Mouse (Mus musculus) brain, embryonic 14.5 days (tissue): ENCODE data around the gene Ptpn14. TPM values are rescaled to one million over a fixed set of nuclear protein-coding genes. Genes with fewer than 3 reads are reported as not detected.

Experiments used
- DNase-seq: peaks from one replicate; pipeline ENCODE4 v3.0.0-alpha.2; 2011; ENCODE audit warnings: low read depth
- CTCF ChIP-seq: fragments of 200-500 bp; IDR thresholded peaks from 2 replicates; pipeline ENCODE4 v1.5.1; 2012; ENCODE audit warnings: inconsistent platforms, mild to moderate bottlenecking, moderate library complexity, borderline replicate concordance; ENCODE audit not compliant: insufficient read depth, insufficient read length; ENCODE audit errors: extremely low read depth
- POLR2A ChIP-seq: fragments of 200-500 bp; IDR thresholded peaks from 2 replicates; pipeline ENCODE4 v1.6.1; 2012; ENCODE audit warnings: mild to moderate bottlenecking, inconsistent platforms, borderline replicate concordance; ENCODE audit not compliant: poor library complexity, insufficient read depth, insufficient read length, severe bottlenecking; ENCODE audit errors: extremely low read depth
- polyA plus RNA-seq: library from polyadenylated mRNA; depleted of rRNA; stranded (reverse); fragments of >200 nt; gene quantifications from 2 replicates; pipeline ENCODE4 v1.2.3, GENCODE M21; 2012

Ptpn14 gene
- polyA plus RNA-seq, 1 experiment: 4.9 TPM

- TF ChIP-seq POLR2A (no peak), CTCF (no peak)
- DNase-seq: no peak
These were observed 105.3 kb downstream of the Ptpn14 start for GRCm38 (mm10) chr1:189833351-189833750.

GRCm38 (mm10) chr1:189834166-189834565, 106.1 kb downstream of the Ptpn14 start:
- DNase-seq: peak; percentile 31
- TF ChIP-seq POLR2A (no peak), CTCF (no peak)

- no peak for DNase-seq
- no peak for TF ChIP-seq CTCF
- no peak for TF ChIP-seq POLR2A
These were observed 118.3 kb downstream of the Ptpn14 start for GRCm38 (mm10) chr1:189846319-189846718.

- TF ChIP-seq POLR2A (no peak), CTCF (no peak)
These were observed 121.5 kb downstream of the Ptpn14 start for GRCm38 (mm10) chr1:189849550-189849949.

GRCm38 (mm10) chr1:189852051-189852450, 124.0 kb downstream of the Ptpn14 start:
- no peak for DNase-seq

More at GRCm38 (mm10) chr1:189849550-189849949, 121.5 kb downstream of the Ptpn14 start:
- DNase-seq: no peak

GRCm38 (mm10) chr1:189852456-189852855, 124.4 kb downstream of the Ptpn14 start:
- TF ChIP-seq POLR2A (no peak), CTCF (no peak)
- no peak for DNase-seq

More at GRCm38 (mm10) chr1:189852051-189852450, 124.0 kb downstream of the Ptpn14 start:
- TF ChIP-seq CTCF (no peak), POLR2A (no peak)

GRCm38 (mm10) chr1:189854646-189855045, 126.6 kb downstream of the Ptpn14 start:
- no peak for DNase-seq
- no peak for TF ChIP-seq POLR2A
- TF ChIP-seq CTCF: no peak

GRCm38 (mm10) chr1:189855739-189856138, 127.7 kb downstream of the Ptpn14 start:
- no peak for DNase-seq
- no peak for TF ChIP-seq POLR2A

- TF ChIP-seq POLR2A (no peak), CTCF (no peak)
- DNase-seq: peak; percentile 48
These were observed 130.3 kb downstream of the Ptpn14 start for GRCm38 (mm10) chr1:189858377-189858776.

- DNase-seq: no peak
- TF ChIP-seq CTCF (0 out of 2 replicates have a peak, but pooled peaks have one; percentile 6), POLR2A (no peak)
These were observed 132.3 kb downstream of the Ptpn14 start for GRCm38 (mm10) chr1:189860112-189860941.

GRCm38 (mm10) chr1:189860942-189861315, 132.9 kb downstream of the Ptpn14 start:
- no peak for TF ChIP-seq POLR2A
- TF ChIP-seq CTCF: no peak

GRCm38 (mm10) chr1:189863727-189864126, 135.7 kb downstream of the Ptpn14 start:
- TF ChIP-seq POLR2A (no peak), CTCF (no peak)
- no peak for DNase-seq

More at GRCm38 (mm10) chr1:189860942-189861315, 132.9 kb downstream of the Ptpn14 start:
- DNase-seq: peak; percentile 42
